Mouse (Mus musculus): Measurements from ENCODE around the gene Sost. TPM values are rescaled to one million over a fixed set of nuclear protein-coding genes. Genes with fewer than 3 reads are reported as not detected.
A peak's percentile ranks its signal among the peaks of the same experiment; 100 is the strongest.

The Sost gene
- polyA plus RNA-seq, 1 experiment from 2014 or later: not detected

- Histone ChIP-seq H3K36me3 (ENCODE audit: control insufficient read depth, insufficient read depth, low read length) (no peaks in the 10 kb centered on the region), H3K27ac (replicated peaks; ENCODE audit: low read depth, low read length) (no peak overlapping the region), H3K9ac (replicated peaks; ENCODE audit: low read length) (no peak overlapping the region), H3K27me3 (ENCODE audit: control insufficient read depth, insufficient read depth, low read length) (no peaks in the 10 kb centered on the region), H3K4me3 (replicated peaks; ENCODE audit: low read depth, low read length) (no peak overlapping the region), H3K4me1 (ENCODE audit: control insufficient read depth, insufficient read depth, low read length) (no peaks in the 10 kb centered on the region), H3K9me3 (ENCODE audit: control insufficient read depth, low read length) (no peaks in the 10 kb centered on the region), H3K4me2 (ENCODE audit: low read length) (no peak overlapping the region)
- ATAC-seq (ENCODE audit: low FRiP score, low TSS enrichment) (no peak), DNase-seq (peak; percentile 56)
- 34% methylated on average over 25 of the region's 25 CpGs for WGBS
These were observed 38.6 kb downstream of the Sost start for GRCm38 (mm10) chr11:101928030-101928762.

- Histone ChIP-seq H3K4me1 (ENCODE audit: control insufficient read depth, insufficient read depth, low read length) (no peaks in the 10 kb centered on the region), H3K4me2 (ENCODE audit: low read length) (no peak overlapping the region), H3K9me3 (ENCODE audit: control insufficient read depth, low read length) (no peaks in the 10 kb centered on the region), H3K36me3 (ENCODE audit: control insufficient read depth, insufficient read depth, low read length) (no peaks in the 10 kb centered on the region), H3K27me3 (ENCODE audit: control insufficient read depth, insufficient read depth, low read length) (no peaks in the 10 kb centered on the region), H3K4me3 (replicated peaks; ENCODE audit: low read depth, low read length) (no peak overlapping the region), H3K9ac (replicated peaks; ENCODE audit: low read length) (no peak overlapping the region), H3K27ac (replicated peaks; ENCODE audit: low read depth, low read length) (no peak overlapping the region)
- no peak for ATAC-seq (ENCODE audit: low FRiP score, low TSS enrichment)
- 81% methylated on average over 10 of the region's 10 CpGs for WGBS
- DNase-seq: no peak
These were observed 39.7 kb downstream of the Sost start for GRCm38 (mm10) chr11:101926951-101927589.

GRCm38 (mm10) chr11:101925636-101926035 is 41.2 kb downstream of the Sost start:
- WGBS: 66% methylated on average over 6 of the region's 6 CpGs
- no peaks in the 10 kb centered on the region for H3K27me3 ChIP-seq (ENCODE audit: control insufficient read depth, insufficient read depth, low read length)
- H3K4me2 ChIP-seq (ENCODE audit: low read length): no peak overlapping the region
- no peak overlapping the region for H3K9ac ChIP-seq (replicated peaks; ENCODE audit: low read length)
- DNase-seq (no peak), ATAC-seq (ENCODE audit: low FRiP score, low TSS enrichment) (no peak)
- H3K4me1 ChIP-seq (ENCODE audit: control insufficient read depth, insufficient read depth, low read length): no peaks in the 10 kb centered on the region
- H3K36me3 ChIP-seq (ENCODE audit: control insufficient read depth, insufficient read depth, low read length): no peaks in the 10 kb centered on the region
- no peaks in the 10 kb centered on the region for H3K9me3 ChIP-seq (ENCODE audit: control insufficient read depth, low read length)
- H3K4me3 ChIP-seq (replicated peaks; ENCODE audit: low read depth, low read length): no peak overlapping the region
- H3K27ac ChIP-seq (replicated peaks; ENCODE audit: low read depth, low read length): no peak overlapping the region

GRCm38 (mm10) chr11:101924441-101924976 is 42.3 kb downstream of the Sost start:
- H3K4me1 ChIP-seq (ENCODE audit: control insufficient read depth, insufficient read depth, low read length): no peaks in the 10 kb centered on the region
- no peak overlapping the region for H3K4me3 ChIP-seq (replicated peaks; ENCODE audit: low read depth, low read length)
- no peaks in the 10 kb centered on the region for H3K36me3 ChIP-seq (ENCODE audit: control insufficient read depth, insufficient read depth, low read length)
- no peak for DNase-seq
- ATAC-seq (ENCODE audit: low FRiP score, low TSS enrichment): no peak
- H3K9ac ChIP-seq (replicated peaks; ENCODE audit: low read length): no peak overlapping the region
- no peaks in the 10 kb centered on the region for H3K9me3 ChIP-seq (ENCODE audit: control insufficient read depth, low read length)
- WGBS: 75% methylated on average over 18 of the region's 19 CpGs
- no peak overlapping the region for H3K4me2 ChIP-seq (ENCODE audit: low read length)
- H3K27me3 ChIP-seq (ENCODE audit: control insufficient read depth, insufficient read depth, low read length): no peaks in the 10 kb centered on the region
- no peak overlapping the region for H3K27ac ChIP-seq (replicated peaks; ENCODE audit: low read depth, low read length)

- H3K36me3 ChIP-seq (ENCODE audit: control insufficient read depth, insufficient read depth, low read length): no peaks in the 10 kb centered on the region
- H3K27me3 ChIP-seq (ENCODE audit: control insufficient read depth, insufficient read depth, low read length): no peaks in the 10 kb centered on the region
- H3K9me3 ChIP-seq (ENCODE audit: control insufficient read depth, low read length): no peaks in the 10 kb centered on the region
- 84% methylated on average over 6 of the region's 6 CpGs for WGBS
- ATAC-seq (ENCODE audit: low FRiP score, low TSS enrichment) (no peak), DNase-seq (no peak)
- no peak overlapping the region for H3K4me3 ChIP-seq (replicated peaks; ENCODE audit: low read depth, low read length)
- H3K4me2 ChIP-seq (ENCODE audit: low read length): no peak overlapping the region
- H3K4me1 ChIP-seq (ENCODE audit: control insufficient read depth, insufficient read depth, low read length): no peaks in the 10 kb centered on the region
- H3K27ac ChIP-seq (replicated peaks; ENCODE audit: low read depth, low read length): no peak overlapping the region
- H3K9ac ChIP-seq (replicated peaks; ENCODE audit: low read length): no peak overlapping the region
These were observed 42.8 kb downstream of the Sost start for GRCm38 (mm10) chr11:101923988-101924387.

- no peaks in the 10 kb centered on the region for H3K4me1 ChIP-seq (ENCODE audit: control insufficient read depth, insufficient read depth, low read length)
- no peaks in the 10 kb centered on the region for H3K36me3 ChIP-seq (ENCODE audit: control insufficient read depth, insufficient read depth, low read length)
- H3K9me3 ChIP-seq (ENCODE audit: control insufficient read depth, low read length): no peaks in the 10 kb centered on the region
- H3K4me2 ChIP-seq (ENCODE audit: low read length): no peak overlapping the region
- ATAC-seq (ENCODE audit: low FRiP score, low TSS enrichment) (no peak), DNase-seq (no peak)
- no peak overlapping the region for H3K9ac ChIP-seq (replicated peaks; ENCODE audit: low read length)
- H3K4me3 ChIP-seq (replicated peaks; ENCODE audit: low read depth, low read length): no peak overlapping the region
- no peak overlapping the region for H3K27ac ChIP-seq (replicated peaks; ENCODE audit: low read depth, low read length)
- 81% methylated on average over 12 of the region's 12 CpGs for WGBS
- H3K27me3 ChIP-seq (ENCODE audit: control insufficient read depth, insufficient read depth, low read length): no peaks in the 10 kb centered on the region
These were observed 45.4 kb downstream of the Sost start for GRCm38 (mm10) chr11:101921361-101921952.

GRCm38 (mm10) chr11:101919660-101920059 is 47.2 kb downstream of the Sost start:
- Histone ChIP-seq H3K4me3 (replicated peaks; ENCODE audit: low read depth, low read length) (no peak overlapping the region), H3K9ac (replicated peaks; ENCODE audit: low read length) (no peak overlapping the region), H3K4me1 (ENCODE audit: control insufficient read depth, insufficient read depth, low read length) (no peaks in the 10 kb centered on the region), H3K36me3 (ENCODE audit: control insufficient read depth, insufficient read depth, low read length) (no peaks in the 10 kb centered on the region), H3K9me3 (ENCODE audit: control insufficient read depth, low read length) (no peaks in the 10 kb centered on the region), H3K4me2 (ENCODE audit: low read length) (no peak overlapping the region), H3K27ac (replicated peaks; ENCODE audit: low read depth, low read length) (no peak overlapping the region), H3K27me3 (ENCODE audit: control insufficient read depth, insufficient read depth, low read length) (no peaks in the 10 kb centered on the region)
- no peak for ATAC-seq (ENCODE audit: low FRiP score, low TSS enrichment)
- under 1% methylated on average over 6 of the region's 6 CpGs for WGBS
- DNase-seq: peak; percentile 93

- WGBS: 74% methylated on average over 3 of the region's 3 CpGs
- DNase-seq: no peak
- no peak for ATAC-seq (ENCODE audit: low FRiP score, low TSS enrichment)
- H3K4me2 ChIP-seq (ENCODE audit: low read length): no peak overlapping the region
- H3K36me3 ChIP-seq (ENCODE audit: control insufficient read depth, insufficient read depth, low read length): no peaks in the 10 kb centered on the region
- no peaks in the 10 kb centered on the region for H3K4me1 ChIP-seq (ENCODE audit: control insufficient read depth, insufficient read depth, low read length)
- no peak overlapping the region for H3K9ac ChIP-seq (replicated peaks; ENCODE audit: low read length)
- no peaks in the 10 kb centered on the region for H3K27me3 ChIP-seq (ENCODE audit: control insufficient read depth, insufficient read depth, low read length)
- H3K9me3 ChIP-seq (ENCODE audit: control insufficient read depth, low read length): no peaks in the 10 kb centered on the region
- H3K27ac ChIP-seq (replicated peaks; ENCODE audit: low read depth, low read length): no peak overlapping the region
- H3K4me3 ChIP-seq (replicated peaks; ENCODE audit: low read depth, low read length): no peak overlapping the region
These were observed 48.2 kb downstream of the Sost start for GRCm38 (mm10) chr11:101918609-101919008.
